Mouse (Mus musculus) small intestine, adult 2 months (tissue): Measurements from ENCODE around the gene Cela1.

Experiments
- CTCF ChIP-seq: fragments of 200-500 bp; IDR thresholded peaks from 2 replicates; pipeline ENCODE4 v1.5.1; 2012; ENCODE audit warnings: low read depth, mild to moderate bottlenecking, control low read depth, inconsistent platforms, low read length, moderate library complexity, mixed read lengths; ENCODE audit not compliant: insufficient replicate concordance, insufficient read length; ENCODE audit errors: extremely low read depth
- POLR2A ChIP-seq: fragments of 200-500 bp; IDR thresholded peaks from 2 replicates; pipeline ENCODE4 v1.6.1; 2012; ENCODE audit warnings: low read depth, mild to moderate bottlenecking, control low read depth, inconsistent platforms, low read length, moderate library complexity

- no peak for TF ChIP-seq POLR2A
- no peak for TF ChIP-seq CTCF
These were observed 31.5 kb upstream of the Cela1 start for GRCm38 (mm10) chr15:100719217-100719616.
